Mouse (Mus musculus): ENCODE results near the gene Aspdh.
A peak's percentile ranks its signal among the peaks of the same experiment; 100 is the strongest.

Gene Aspdh

DNA sequence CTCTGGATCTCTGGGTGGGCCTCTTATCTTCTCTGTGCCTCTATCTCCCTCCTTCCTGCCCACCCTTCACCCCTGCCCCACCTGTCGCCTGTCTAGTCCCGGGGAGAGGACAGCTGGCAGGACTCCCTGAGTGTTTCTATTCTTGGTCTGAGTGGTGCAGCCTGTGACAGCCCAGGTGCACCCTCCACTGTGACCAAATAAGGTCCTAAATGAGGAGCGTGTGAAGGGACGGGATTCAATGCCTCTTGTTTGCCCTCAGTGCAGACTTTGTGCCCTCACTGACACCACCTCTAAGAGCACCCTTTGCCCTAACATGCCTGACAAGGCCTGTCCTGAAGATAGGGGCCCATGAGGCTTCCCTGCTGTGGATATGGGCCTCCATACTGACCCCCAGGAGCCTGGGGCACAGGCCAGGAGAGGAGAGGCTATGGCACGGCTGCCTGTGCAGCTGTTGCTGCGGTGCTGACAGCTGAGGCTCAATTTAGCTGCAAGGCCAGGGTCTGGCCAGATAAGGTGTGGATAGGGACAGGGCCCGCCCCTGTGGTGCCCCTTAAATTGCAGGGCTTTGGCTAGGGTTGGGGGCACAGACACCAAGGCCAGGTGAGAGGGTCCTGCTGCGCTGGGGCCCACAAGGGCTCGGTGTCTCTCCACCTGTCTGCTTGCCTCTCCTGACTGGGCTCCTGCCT, 7.9 kb downstream of the Aspdh start:
- peak; percentile 20 for DNase-seq

GRCm38 (mm10) chr7:44474419-44474818, 9.2 kb downstream of the Aspdh start:
- DNase-seq = peak; percentile 95

DNA sequence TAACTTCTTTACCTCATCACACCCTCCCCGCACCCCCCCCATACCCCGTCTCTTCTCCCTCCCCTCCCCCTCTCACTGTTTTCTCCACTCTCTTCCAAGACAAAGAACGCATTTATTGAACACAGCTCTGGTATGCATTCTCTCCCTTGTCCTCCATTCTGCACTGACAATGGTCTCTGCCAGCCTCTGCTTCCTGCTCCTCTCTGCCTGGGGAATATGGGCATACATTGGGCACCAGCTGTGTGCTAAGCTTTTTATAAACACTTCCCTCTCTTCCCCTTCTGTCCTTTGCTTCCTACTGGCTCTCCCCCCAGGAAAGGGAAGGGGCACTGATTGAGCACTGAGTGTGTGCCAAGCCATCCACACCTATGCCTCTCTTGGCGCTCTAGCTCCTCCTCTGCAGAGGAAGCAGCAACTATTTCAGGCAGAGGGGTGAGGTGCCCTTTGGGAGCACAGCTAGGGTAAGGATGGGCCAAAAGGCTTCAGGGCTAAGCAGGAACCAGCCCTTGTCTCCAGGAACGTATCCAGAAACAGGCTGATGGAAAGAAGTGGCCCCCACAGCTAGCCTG, 9.9 kb downstream of the Aspdh start:
- peak; percentile 63 for DNase-seq

DNA sequence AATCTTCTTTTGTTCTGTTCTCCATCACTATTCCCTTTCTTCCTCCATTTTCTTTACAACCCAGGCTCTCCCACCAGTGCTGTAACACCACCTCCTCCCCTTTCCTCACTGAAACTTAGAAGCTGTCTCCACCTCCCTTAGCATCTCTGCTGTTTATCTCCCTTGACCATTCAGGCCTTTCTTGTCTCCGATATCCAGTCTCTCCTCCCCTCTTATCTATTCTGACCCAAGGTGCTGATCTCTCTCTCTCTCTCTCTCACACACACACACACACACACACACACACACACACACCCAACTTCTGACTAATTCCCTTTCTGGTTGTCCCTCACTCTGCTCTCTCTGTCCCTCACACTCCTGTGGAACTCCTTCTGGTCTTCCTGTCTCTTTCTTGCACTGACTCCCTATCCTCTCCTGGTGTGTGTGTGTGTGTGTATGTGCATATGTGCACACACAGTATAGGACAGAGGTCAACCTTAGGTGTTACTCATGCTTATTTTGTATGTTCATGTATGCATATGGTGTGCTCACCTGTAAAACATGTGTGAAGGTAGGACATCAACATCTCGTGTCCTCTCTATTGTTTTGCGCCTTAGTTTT, 17.7 kb downstream of the Aspdh start:
- no peak for DNase-seq

DNA sequence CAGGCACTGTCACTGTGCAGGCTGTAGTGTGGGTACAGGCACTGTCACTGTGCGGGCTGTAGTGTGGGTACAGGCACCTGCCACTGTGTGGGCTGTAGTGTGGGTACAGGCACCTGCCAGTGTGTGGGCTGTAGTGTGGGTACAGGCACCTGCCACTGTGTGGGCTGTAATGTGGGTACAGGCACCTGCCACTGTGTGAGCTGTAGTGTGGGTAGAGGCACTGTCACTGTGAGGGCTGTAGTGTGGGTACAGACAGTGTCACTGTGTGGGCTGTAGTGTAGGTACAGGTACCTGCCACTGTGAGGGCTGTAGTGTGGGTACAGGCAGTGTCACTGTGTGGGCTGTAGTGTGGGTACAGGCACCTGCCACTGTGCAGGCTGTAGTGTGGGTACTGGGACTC, 18.9 kb downstream of the Aspdh start:
- DNase-seq = no peak

DNA sequence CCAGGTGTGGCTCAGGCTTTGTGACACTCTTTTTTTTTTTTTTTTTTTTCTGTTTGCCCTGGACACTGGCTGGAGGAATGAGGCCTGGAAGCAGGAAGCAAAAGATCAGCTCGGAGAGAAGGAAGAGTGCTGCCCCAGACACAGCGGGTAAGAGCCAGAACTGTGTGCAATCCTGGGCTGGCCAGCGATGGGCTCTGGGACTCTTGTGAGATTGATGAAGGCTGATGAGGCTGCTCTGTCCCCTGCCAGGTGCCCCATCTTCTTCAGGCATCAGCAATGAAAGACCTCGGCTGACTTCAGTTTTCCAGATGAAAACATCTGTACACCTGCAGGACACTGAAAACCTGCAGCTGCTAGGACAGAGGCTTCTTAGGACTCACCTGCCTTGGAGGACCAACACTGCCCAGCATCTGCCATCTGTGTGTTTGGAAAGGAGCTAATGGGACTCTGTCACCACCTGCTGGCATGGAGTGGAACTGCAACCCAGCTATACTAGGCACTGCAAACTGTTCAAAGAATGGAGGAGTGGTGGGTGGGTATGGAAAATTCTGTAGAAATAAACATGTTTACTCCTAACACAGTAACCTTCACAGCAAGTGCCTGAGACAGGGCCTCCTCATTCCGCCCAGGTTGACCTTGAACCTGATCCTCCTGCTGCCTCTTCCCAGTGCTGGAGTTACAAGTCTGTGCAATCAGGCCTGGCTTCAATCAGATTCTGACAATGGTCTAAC, 19.8 kb downstream of the Aspdh start:
- DNase-seq = peak; percentile 89

DNA sequence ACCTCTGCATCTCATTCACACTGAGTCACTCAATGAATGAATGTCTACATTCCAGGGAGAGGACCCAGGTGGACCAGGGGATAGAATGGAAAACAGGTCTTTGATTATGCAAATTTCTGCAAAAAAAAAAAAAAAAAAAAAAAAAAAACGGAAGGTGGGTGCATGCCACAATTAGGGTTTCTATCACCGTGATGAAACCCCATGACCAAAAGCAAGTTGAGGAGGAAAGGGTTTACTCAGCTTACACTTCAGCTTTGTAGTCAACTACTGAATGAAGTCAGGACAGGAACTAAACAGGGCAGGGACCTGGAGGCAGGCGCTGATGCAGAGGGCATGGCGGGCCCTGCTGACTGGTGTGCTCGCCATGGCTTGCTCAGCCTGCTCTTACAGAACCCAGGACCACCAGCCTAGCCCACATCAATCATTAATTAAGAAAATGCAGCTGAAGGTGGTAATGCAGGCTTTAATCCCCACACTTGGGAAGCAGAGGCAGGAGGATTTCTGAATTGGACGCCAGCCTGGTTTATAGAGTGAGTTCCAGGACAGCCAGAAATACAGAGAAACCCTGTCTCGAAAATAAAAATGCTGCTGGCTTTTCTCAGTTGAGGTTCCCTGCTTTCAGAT, 20.5 kb downstream of the Aspdh start:
- no peak for DNase-seq

DNA sequence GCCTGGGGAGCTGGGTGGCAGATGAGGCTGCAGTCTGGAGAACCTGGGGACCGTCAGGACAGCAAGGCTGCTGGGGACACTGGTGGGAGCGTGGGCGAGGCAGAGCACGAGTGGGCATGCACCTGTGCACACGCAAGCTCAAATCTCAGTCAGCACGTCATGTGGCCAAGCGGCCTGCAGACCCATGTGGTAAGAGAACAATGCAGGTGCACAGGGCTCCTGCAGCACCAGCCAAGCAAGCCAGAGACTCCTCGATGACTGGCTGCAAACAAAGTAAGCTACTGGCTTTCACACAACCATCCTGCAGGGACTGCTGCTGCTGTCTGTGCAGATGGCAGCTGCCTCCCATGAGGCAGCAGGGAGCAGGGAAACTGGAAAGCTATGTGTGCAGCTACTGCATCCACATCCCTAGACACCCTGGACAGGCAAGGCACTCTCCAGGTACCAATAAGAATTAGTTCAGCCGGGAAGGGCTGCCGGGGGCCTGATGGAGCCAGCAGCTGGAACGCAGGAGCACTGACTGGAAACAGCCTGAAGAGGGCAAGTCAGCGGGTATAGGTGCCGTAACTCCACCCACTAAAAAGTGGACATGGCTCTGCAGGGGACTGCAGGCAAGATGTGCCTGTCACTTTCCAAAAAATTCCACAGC, 21.9 kb downstream of the Aspdh start:
- no peak for DNase-seq

GRCm38 (mm10) chr7:44487936-44488335, 22.7 kb downstream of the Aspdh start:
- no peak for DNase-seq

DNA sequence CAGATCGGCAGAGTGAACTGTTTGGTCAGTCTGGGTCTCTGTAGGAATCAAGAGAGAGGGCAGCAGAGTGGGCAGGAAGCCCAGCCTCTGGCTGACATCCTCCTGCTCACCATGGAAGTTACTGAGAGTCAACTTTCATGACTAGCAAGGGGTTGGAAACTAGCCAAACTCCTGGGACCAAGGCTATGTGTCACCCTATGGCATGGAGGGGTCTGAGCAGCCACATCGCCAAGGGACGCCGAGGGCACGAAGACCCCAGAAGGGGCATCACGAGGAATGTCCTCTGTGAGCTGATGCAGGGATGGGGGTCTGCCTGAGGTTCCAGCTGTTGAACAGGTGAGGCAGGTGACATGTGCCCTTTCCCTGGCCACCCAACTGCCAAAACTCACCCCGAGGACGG, 23.4 kb downstream of the Aspdh start:
- DNase-seq = no peak

- DNase-seq = no peak
These were observed 25.1 kb downstream of the Aspdh start for GRCm38 (mm10) chr7:44490281-44490680.

DNA sequence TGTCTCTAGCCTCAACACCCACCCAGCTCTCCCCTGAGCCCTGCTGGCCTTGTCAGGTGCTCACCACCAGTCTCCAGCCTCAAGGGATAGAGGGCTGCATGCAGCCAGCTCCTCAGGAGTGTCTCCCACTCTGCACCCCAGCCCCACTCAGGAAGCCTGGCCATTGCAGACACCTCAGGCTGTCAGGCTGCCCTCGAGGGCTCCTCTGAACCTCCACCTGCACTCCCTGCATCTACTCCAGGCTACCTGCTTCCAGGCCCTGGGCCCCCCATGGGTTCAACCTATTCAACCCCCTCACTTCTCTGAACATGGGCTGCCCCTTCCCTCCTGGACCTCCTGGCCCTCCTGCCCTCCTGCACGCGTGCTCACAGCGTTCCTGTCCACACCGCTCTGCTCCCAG, 26.2 kb downstream of the Aspdh start:
- no peak for DNase-seq

- no peak for DNase-seq
These were observed 27.1 kb downstream of the Aspdh start for GRCm38 (mm10) chr7:44492166-44492826.

GRCm38 (mm10) chr7:44494681-44495080, 29.5 kb downstream of the Aspdh start:
- no peak for DNase-seq

GRCm38 (mm10) chr7:44495086-44495485, 29.9 kb downstream of the Aspdh start:
- no peak for DNase-seq

DNA sequence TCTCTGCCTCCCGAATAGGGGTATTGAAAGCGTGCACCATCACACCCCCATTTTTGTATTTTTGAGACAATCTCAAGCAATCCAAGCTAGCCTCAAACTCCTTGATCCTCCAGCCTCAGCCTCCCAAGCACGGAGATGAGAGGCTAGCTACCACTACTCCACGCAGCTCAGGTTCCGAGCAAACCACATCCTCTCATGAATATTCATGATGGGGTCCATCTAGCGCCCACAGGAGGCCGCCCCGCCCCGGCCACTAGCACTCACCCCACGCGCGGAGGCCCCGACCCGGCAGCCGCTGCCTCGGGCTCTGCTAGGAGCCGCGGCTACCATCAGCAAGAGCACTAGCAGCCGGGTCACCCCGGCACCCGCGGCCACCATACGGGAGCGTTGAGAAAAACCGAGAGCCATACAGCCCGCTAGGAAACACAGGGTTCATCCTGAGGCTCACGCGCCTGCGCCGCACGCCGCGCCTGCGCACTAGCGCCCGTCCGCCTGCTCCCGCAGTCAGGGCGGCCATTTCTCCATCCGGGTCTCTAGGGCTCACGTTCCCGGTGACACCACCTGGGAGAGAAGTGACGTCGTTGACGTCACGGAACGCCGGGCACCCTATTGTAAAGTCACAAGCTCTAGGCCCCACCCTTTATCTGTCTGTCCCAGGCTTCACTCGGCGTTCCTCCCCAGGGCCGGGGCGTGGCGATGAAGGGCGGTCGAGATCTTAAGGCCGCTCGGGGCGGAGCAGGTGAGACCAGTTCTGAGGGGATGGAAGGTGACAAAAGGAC, 31.0 kb downstream of the Aspdh start, which contains the start of the genes Emc10 and Fam71e1:
TSS of gene Emc10 (minus strand) at position 538 of the 779 bp plus-strand sequence.
TSS of gene Fam71e1 (plus strand) at position 590 of the 779 bp plus-strand sequence.
- DNase-seq = peak; percentile 98

DNA sequence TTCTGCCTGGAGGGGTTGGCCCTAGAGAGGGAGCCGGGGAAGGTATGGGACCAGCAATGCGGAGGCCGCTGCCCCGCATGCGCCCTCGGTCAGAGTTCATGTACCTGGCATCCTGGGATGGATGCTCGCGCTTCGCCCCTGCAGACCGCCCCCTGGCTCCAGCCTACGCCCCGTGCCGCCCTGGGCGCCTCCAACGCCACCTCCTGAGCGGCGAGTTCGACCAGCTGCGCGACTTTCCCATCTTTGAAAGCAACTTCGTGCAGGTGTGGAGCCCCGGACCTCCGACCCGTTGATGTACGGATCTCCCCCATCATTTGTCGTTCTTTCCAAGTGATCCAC, 31.5 kb downstream of the Aspdh start:
- no peak for DNase-seq

DNA sequence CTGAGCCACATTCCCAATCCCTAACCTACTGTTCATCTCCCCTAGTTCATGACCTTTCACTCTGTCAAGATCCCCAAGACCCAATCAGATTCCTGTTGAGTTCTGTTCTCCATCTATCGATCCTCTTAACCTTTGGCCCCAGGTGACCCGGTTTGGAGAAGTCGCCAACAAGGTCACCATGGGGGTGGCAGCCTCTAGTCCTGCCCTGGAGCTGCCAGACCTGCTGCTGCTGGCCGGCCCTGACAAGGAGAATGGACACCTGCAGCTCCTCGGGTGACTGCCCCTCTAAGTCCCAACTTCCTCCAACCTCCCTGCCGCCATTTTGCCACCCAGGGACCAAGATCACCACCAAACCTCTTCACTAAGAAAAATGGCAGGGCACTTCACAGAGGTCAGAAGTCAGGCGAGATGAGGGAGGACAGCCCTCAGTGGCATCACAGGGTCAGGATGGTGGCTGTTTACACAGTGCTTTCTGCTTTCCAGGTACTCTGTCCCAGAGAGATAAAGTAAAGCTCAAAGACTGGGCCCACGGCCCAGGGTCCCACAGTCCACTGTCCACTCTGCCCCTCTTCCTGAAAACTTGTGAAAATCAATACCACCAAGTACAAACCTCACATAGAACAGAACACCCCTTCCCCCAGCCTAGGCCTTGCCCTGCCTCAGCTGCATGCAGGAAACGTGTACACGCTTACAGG, 32.3 kb downstream of the Aspdh start:
- DNase-seq = no peak

DNA sequence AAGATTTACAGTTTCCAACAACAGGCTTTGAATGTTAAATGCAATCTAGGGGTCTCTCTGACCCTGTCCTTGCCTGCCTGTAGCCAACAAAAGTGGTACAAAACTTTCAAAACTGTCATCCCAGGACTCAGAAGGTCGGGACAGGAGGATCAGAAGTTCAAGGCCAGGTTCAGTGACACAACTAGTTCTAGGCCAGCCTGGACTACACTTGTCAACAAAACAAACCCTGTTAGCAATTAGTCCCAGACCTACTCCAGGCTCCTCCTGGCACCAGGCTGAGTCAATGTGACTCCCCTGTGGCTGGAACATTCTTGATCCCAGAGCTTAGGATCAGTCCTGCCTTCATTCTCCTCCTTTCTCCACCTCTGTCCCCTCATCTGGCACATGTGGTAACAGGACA, 33.7 kb downstream of the Aspdh start:
- DNase-seq = no peak

- no peak for DNase-seq
These were observed 34.9 kb downstream of the Aspdh start for GRCm38 (mm10) chr7:44500046-44500445.

Data from retina, postnatal 1 day (tissue).